Mouse (Mus musculus): Measurements from ENCODE around the gene Nav1. TPM values are rescaled to one million over a fixed set of nuclear protein-coding genes. Genes with fewer than 3 reads are reported as not detected.
A peak's percentile ranks its signal among the peaks of the same experiment; 100 is the strongest.

The Nav1 gene
- polyA plus RNA-seq, 1 experiment from 2014 or later = 25.6 TPM

DNA sequence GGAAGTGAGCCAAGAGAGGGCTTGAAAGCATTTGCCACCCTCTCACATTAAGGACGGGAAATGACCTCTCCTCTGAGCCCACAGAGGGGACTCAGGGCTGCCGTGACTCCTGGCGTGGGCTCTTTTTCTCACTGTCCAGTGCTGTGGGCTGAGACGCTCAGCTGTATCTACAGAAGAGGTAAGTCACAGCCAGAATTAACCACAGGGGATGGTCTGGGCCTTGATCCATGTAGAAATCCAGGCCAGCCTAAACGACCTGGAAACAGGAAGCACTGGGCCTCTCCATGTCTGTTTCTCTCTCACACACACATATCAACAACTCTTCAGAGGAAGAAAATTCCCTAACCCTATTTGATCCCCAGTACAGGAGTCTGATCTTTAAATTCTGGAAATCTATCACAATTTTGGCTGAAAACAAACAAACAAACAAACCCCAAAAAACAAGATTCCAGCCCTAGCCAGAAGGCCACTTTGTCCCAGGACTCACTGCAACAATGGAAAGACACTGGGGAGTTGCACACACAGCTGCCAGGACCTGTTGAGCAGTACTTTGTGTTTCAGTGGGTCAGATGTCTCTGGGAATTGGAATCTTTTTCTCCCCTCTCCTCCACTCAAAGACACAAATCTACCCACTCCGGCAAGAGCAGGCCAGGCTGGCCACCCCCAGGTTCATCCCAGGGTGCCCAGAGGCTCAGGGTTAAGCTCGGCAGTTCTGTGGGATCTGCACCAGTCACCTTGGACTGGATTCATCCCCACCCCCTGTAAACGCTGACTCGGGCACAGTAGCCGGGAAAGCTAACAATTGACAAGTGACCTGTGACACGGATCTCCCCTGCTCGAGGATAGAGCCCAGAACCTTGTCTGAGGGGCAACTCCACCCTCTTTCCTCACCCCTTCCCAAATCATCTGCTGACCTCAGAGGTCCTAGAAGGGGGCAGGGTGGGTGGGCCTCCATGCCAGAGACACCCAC, 64.0 kb downstream of the Nav1 start:
- Histone ChIP-seq H3K9ac (replicated peaks; ENCODE audit: low read depth, low read length) (no peak overlapping the region), H3K27ac (ENCODE audit: low read length) (no peak overlapping the region; the same call in 1 of the 2 replicates), H3K9me3 (ENCODE audit: control insufficient read depth, low read depth, low read length) (no peaks in the 10 kb centered on the region), H3K4me2 (replicated peaks; ENCODE audit: low read depth, low read length) (no peak overlapping the region), H3K4me3 (ENCODE audit: low read depth, low read length) (no peak overlapping the region), H3K36me3 (ENCODE audit: control insufficient read depth, insufficient read depth, low read length) (no peaks in the 10 kb centered on the region), H3K27me3 (ENCODE audit: control insufficient read depth, insufficient read depth, low read length) (no peaks in the 10 kb centered on the region), H3K4me1 (ENCODE audit: control insufficient read depth, insufficient read depth, low read length) (peaks cover 21% of the 10 kb centered on the region; the same call in 1 of the 2 replicates)
- WGBS = 38% methylated on average over 12 of the region's 12 CpGs
- no peak for ATAC-seq (ENCODE audit: insufficient number of reproducible peaks, insufficient read depth, low FRiP score, low read depth)

DNA sequence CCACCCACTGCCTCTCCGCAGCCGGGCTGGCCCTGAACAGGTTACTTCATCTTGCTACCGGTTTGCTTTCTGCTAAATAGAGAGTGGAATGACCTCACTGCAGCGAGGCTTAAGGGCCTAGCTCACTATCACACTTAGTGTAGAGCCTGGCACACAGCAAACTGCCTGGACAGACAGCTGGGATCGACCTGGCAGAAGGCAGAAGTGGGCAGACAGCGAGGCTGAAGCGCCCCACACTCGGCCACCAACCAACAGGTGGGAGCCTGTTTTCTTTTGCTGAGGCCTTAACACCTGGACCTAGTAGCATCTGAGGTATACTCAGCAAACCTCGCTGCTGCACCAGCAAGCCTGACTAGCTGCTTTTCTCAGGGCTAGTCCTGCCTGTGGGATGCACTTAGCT, 65.0 kb downstream of the Nav1 start:
- no peaks in the 10 kb centered on the region for H3K9me3 ChIP-seq (ENCODE audit: control insufficient read depth, low read depth, low read length)
- 86% methylated on average over 9 of the region's 9 CpGs for WGBS
- no peak overlapping the region for H3K4me3 ChIP-seq (ENCODE audit: low read depth, low read length)
- H3K27ac ChIP-seq (ENCODE audit: low read length) = no peak overlapping the region
- H3K36me3 ChIP-seq (ENCODE audit: control insufficient read depth, insufficient read depth, low read length) = no peaks in the 10 kb centered on the region
- ATAC-seq (ENCODE audit: insufficient number of reproducible peaks, insufficient read depth, low FRiP score, low read depth) = no peak
- no peak overlapping the region for H3K9ac ChIP-seq (replicated peaks; ENCODE audit: low read depth, low read length)
- H3K4me1 ChIP-seq (ENCODE audit: control insufficient read depth, insufficient read depth, low read length) = peaks cover 21% of the 10 kb centered on the region; the same call in 1 of the 2 replicates
- no peaks in the 10 kb centered on the region for H3K27me3 ChIP-seq (ENCODE audit: control insufficient read depth, insufficient read depth, low read length)
- no peak overlapping the region for H3K4me2 ChIP-seq (replicated peaks; ENCODE audit: low read depth, low read length)

DNA sequence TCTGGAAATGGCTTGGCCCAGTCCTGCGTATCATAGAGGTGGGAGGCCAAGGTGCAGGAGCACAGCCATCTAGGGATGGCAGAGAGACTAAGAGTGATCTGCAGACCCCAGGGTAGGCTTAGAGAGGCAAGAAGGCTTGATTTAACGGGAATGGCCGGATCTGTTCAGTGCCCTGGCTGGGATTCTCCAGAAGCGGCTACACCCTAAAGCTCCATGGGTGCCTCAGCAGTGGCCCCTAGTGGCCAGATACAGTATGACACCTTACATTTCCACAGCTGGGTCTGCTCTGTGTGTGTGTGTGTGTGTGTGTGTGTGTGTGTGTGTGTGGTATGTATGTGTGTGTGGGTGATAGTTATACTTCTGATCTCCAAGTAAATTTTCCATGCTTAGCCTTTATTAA, 66.8 kb downstream of the Nav1 start:
- no peak overlapping the region for H3K4me2 ChIP-seq (replicated peaks; ENCODE audit: low read depth, low read length)
- H3K27me3 ChIP-seq (ENCODE audit: control insufficient read depth, insufficient read depth, low read length) = no peaks in the 10 kb centered on the region
- no peaks in the 10 kb centered on the region for H3K36me3 ChIP-seq (ENCODE audit: control insufficient read depth, insufficient read depth, low read length)
- no peaks in the 10 kb centered on the region for H3K9me3 ChIP-seq (ENCODE audit: control insufficient read depth, low read depth, low read length)
- H3K4me3 ChIP-seq (ENCODE audit: low read depth, low read length) = no peak overlapping the region
- 18% methylated on average over 4 of the region's 4 CpGs for WGBS
- peaks cover 29% of the 10 kb centered on the region for H3K4me1 ChIP-seq (ENCODE audit: control insufficient read depth, insufficient read depth, low read length)
- ATAC-seq (ENCODE audit: insufficient number of reproducible peaks, insufficient read depth, low FRiP score, low read depth) = peak; percentile 63
- H3K27ac ChIP-seq (ENCODE audit: low read length) = no peak overlapping the region
- H3K9ac ChIP-seq (replicated peaks; ENCODE audit: low read depth, low read length) = no peak overlapping the region

DNA sequence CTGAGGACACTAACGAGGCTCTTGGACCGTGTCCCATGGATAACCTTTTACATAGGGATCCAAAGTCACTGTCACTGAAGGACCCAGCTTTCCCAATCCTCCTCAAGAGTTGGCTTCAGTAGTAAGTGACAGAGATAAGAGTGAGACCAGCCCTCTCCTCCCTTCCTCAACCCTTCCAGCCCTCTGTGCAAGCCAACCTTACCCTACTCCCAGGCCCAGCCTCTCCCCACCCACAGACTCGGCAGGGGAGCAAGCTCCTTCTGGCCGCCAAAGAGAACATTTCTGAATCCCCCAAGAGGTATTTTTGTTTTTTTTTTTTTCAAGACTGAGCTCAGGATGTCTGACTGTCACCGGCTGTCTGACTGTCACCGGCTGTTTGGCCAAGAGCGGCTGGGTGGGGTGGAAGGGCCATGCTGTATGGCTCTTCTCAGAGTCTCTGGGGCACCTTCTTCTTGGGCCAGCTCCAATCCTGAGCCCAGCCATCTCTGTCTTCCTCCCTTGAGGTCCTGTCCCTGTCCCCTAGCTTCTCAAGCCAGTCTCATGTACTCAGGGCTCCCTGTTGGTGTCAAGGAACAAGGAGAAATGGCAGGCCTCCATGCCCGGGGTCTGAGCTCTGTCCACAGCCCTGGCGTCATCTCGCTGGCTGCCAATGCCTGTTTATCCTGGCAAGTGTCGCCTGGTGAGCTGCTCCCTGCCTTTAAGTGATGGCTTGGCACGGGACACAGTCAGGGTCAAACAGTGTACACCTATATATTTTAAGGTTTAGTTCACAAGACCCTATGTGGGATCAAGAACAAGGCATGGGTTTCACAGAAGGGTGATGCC, 68.4 kb downstream of the Nav1 start:
- H3K4me3 ChIP-seq (ENCODE audit: low read depth, low read length) = no peak overlapping the region
- no peak for ATAC-seq (ENCODE audit: insufficient number of reproducible peaks, insufficient read depth, low FRiP score, low read depth)
- no peak overlapping the region for H3K4me2 ChIP-seq (replicated peaks; ENCODE audit: low read depth, low read length)
- no peaks in the 10 kb centered on the region for H3K36me3 ChIP-seq (ENCODE audit: control insufficient read depth, insufficient read depth, low read length)
- WGBS = 70% methylated on average over 12 of the region's 12 CpGs
- H3K27me3 ChIP-seq (ENCODE audit: control insufficient read depth, insufficient read depth, low read length) = no peaks in the 10 kb centered on the region
- H3K27ac ChIP-seq (ENCODE audit: low read length) = no peak overlapping the region
- H3K4me1 ChIP-seq (ENCODE audit: control insufficient read depth, insufficient read depth, low read length) = peaks cover 29% of the 10 kb centered on the region
- H3K9ac ChIP-seq (replicated peaks; ENCODE audit: low read depth, low read length) = no peak overlapping the region
- H3K9me3 ChIP-seq (ENCODE audit: control insufficient read depth, low read depth, low read length) = no peaks in the 10 kb centered on the region

DNA sequence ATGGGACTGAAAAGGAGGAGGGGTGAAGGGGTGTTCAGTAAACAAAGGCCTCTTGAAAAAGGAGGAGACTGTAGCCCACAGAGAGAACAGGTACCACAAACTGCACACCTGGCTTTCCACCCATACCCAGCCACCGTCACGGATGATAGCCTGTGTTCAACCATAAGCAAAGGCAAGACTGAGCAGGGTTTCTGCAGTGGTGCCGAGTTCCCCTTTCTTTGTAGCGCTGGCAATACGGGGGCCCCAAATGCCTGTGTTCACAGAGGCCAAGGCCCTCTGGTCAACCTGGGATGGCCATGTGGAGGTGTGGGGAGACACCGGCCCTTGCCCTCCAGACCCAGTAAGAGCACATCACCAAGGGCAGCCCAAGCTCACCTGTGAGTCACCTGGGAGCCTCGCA, 70.3 kb downstream of the Nav1 start:
- Histone ChIP-seq H3K4me3 (ENCODE audit: low read depth, low read length) (no peak overlapping the region), H3K27me3 (ENCODE audit: control insufficient read depth, insufficient read depth, low read length) (no peaks in the 10 kb centered on the region), H3K9ac (replicated peaks; ENCODE audit: low read depth, low read length) (no peak overlapping the region), H3K36me3 (ENCODE audit: control insufficient read depth, insufficient read depth, low read length) (peaks cover 3% of the 10 kb centered on the region; the same call in 1 of the 2 replicates), H3K4me2 (replicated peaks; ENCODE audit: low read depth, low read length) (no peak overlapping the region), H3K4me1 (ENCODE audit: control insufficient read depth, insufficient read depth, low read length) (peaks cover 25% of the 10 kb centered on the region), H3K9me3 (ENCODE audit: control insufficient read depth, low read depth, low read length) (no peaks in the 10 kb centered on the region), H3K27ac (ENCODE audit: low read length) (no peak overlapping the region)
- no peak for ATAC-seq (ENCODE audit: insufficient number of reproducible peaks, insufficient read depth, low FRiP score, low read depth)
- WGBS = 86% methylated on average over 7 of the region's 7 CpGs

DNA sequence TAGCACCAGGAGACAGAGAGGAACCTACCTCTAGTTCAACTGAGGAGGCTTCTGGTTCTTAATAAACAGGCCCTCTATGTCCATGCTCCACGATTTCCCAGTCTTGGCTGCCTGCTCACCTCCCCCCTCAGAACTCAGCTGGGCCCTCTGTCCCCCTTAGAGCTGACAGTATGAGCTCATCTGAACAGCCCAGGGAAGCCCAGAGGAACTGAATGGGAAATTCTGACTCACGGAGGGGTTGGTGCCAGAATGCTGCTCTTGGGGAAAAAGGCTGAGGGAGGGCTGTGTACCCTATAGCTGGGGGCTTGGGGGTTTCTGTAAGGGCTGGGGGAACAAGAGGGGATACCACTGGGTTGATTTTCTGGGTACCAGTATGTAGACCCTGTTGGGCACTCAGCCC, 70.8 kb downstream of the Nav1 start:
- ATAC-seq (ENCODE audit: insufficient number of reproducible peaks, insufficient read depth, low FRiP score, low read depth) = no peak
- H3K4me2 ChIP-seq (replicated peaks; ENCODE audit: low read depth, low read length) = no peak overlapping the region
- 53% methylated on average over 2 of the region's 2 CpGs for WGBS

DNA sequence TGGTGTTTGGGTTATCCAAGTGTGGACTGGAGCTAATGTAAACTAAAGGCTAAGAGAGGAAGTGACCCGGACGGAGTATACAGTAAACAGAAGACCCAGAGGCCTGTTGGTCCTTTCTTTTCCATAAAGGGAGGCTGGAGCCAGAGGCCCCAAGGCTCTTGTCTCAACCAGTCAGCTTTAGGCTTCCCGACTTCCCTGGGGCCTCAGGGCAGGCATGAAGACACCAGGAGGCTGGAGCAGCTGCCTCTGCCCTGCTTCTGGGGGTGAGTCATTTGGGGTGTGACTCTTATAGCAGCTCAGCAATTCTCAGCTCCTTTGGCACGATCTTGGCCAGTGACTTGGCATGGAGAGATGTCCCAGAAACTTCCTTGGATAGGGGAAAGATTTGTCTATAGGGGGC, 71.8 kb downstream of the Nav1 start:
- H3K27ac ChIP-seq (ENCODE audit: low read length) = peak overlapping the region; percentile 34; the same call in 1 of the 2 replicates
- H3K4me2 ChIP-seq (replicated peaks; ENCODE audit: low read depth, low read length) = no peak overlapping the region
- 10% methylated on average over 4 of the region's 4 CpGs for WGBS
- H3K36me3 ChIP-seq (ENCODE audit: control insufficient read depth, insufficient read depth, low read length) = peaks cover 3% of the 10 kb centered on the region; the same call in 1 of the 2 replicates
- peaks cover 31% of the 10 kb centered on the region for H3K4me1 ChIP-seq (ENCODE audit: control insufficient read depth, insufficient read depth, low read length)
- H3K27me3 ChIP-seq (ENCODE audit: control insufficient read depth, insufficient read depth, low read length) = no peaks in the 10 kb centered on the region
- no peak for ATAC-seq (ENCODE audit: insufficient number of reproducible peaks, insufficient read depth, low FRiP score, low read depth)
- no peak overlapping the region for H3K9ac ChIP-seq (replicated peaks; ENCODE audit: low read depth, low read length)
- H3K4me3 ChIP-seq (ENCODE audit: low read depth, low read length) = no peak overlapping the region
- H3K9me3 ChIP-seq (ENCODE audit: control insufficient read depth, low read depth, low read length) = no peaks in the 10 kb centered on the region

More for the DNA sequence above, 70.8 kb downstream of the Nav1 start:
- no peak overlapping the region for H3K4me3 ChIP-seq (ENCODE audit: low read depth, low read length)
- no peaks in the 10 kb centered on the region for H3K27me3 ChIP-seq (ENCODE audit: control insufficient read depth, insufficient read depth, low read length)
- H3K9me3 ChIP-seq (ENCODE audit: control insufficient read depth, low read depth, low read length) = no peaks in the 10 kb centered on the region
- no peak overlapping the region for H3K9ac ChIP-seq (replicated peaks; ENCODE audit: low read depth, low read length)
- H3K4me1 ChIP-seq (ENCODE audit: control insufficient read depth, insufficient read depth, low read length) = peaks cover 30% of the 10 kb centered on the region
- H3K27ac ChIP-seq (ENCODE audit: low read length) = no peak overlapping the region
- peaks cover 3% of the 10 kb centered on the region; the same call in 1 of the 2 replicates for H3K36me3 ChIP-seq (ENCODE audit: control insufficient read depth, insufficient read depth, low read length)

DNA sequence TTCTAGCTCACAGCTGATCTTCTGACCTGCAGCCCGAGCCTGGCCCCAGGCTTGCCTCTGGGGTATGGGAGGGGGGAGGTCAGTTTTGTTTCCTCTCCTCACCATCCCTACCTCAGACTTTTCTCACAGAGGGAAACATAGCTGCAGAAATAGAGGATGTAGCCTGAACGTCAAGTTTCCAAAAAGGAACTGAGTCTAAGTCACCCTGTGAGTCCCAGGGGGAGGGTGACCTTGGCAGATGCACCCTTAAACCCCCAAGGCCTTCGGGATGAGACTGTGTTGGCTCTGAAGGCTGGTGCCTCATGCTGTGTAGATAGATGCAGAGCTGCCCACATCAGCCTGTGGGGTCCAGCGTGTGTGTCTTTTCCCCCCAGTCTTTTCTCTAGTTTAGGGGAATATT, 72.3 kb downstream of the Nav1 start:
- no peak overlapping the region for H3K9ac ChIP-seq (replicated peaks; ENCODE audit: low read depth, low read length)
- no peak overlapping the region for H3K4me2 ChIP-seq (replicated peaks; ENCODE audit: low read depth, low read length)
- no peaks in the 10 kb centered on the region for H3K9me3 ChIP-seq (ENCODE audit: control insufficient read depth, low read depth, low read length)
- peaks cover 3% of the 10 kb centered on the region; the same call in 1 of the 2 replicates for H3K36me3 ChIP-seq (ENCODE audit: control insufficient read depth, insufficient read depth, low read length)
- H3K27ac ChIP-seq (ENCODE audit: low read length) = peak overlapping the region; percentile 34; the same call in 1 of the 2 replicates
- WGBS = 36% methylated on average over 4 of the region's 4 CpGs
- no peak for ATAC-seq (ENCODE audit: insufficient number of reproducible peaks, insufficient read depth, low FRiP score, low read depth)
- peaks cover 29% of the 10 kb centered on the region for H3K4me1 ChIP-seq (ENCODE audit: control insufficient read depth, insufficient read depth, low read length)
- H3K27me3 ChIP-seq (ENCODE audit: control insufficient read depth, insufficient read depth, low read length) = no peaks in the 10 kb centered on the region
- H3K4me3 ChIP-seq (ENCODE audit: low read depth, low read length) = no peak overlapping the region
